Mouse (Mus musculus) spleen, adult 10 weeks (tissue): ENCODE results near the gene Fam107a. TPM values are rescaled to one million over a fixed set of nuclear protein-coding genes. Genes with fewer than 3 reads are reported as not detected.

Source experiments
- polyA plus RNA-seq: library from polyadenylated mRNA; stranded (reverse); fragments of 350-450 nt; fragmentation: Illumina TruSeq; extraction: RNeasy Lipid Tissue Mini Kit (QIAGEN cat#74804); gene quantifications from one replicate; pipeline ENCODE4 v1.2.3, GENCODE M21; 2015; ENCODE audit warnings: low replicate concordance; ENCODE audit not compliant: insufficient read depth

Gene Fam107a
- polyA plus RNA-seq = 4.1 TPM

DNA sequence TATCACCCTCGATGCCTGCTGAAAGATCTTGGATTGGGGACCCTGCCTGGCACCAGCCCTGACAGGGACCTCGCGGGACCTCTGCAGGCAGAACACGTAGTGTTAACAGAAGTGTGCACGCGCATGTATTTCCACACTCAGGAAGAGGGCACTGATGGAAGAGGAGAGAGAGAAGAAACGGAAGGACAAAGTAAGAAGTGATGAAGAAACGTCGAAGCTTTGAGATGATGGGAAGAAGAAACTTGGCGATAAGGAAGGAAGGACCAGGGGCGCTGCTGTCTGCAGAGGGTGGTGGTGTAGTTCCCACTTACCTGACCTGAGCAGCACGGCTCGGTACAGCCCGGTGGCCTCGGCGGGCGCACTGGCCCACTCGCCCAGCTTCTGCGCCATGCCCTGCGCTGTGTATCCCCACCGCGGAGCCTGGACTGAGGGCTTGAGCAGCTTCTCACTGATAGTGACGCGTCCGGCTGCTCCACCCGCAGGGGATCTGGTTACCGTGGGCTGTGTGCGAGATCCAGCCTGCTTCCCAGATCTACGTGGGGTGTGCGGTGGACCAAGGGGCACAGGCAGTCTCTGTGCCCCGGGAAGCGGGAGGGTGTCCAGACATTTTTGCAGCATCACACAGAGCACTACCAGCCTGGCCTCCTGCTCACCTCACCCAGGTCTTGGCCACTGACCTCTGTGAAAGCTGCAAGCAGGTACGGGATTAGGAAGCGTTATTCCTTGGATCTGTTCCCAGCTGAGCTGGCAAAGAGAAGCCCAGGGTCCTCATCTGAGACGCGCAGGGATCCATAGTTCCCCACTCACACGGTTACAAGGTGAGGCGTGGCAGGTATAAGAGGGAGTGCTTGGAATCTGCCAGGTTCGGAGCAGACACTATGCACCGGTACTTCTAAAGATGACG is at the start of gene Fam107a:
Fam107a (minus strand) TSS at position 830 of the 904 bp plus-strand sequence.

DNA sequence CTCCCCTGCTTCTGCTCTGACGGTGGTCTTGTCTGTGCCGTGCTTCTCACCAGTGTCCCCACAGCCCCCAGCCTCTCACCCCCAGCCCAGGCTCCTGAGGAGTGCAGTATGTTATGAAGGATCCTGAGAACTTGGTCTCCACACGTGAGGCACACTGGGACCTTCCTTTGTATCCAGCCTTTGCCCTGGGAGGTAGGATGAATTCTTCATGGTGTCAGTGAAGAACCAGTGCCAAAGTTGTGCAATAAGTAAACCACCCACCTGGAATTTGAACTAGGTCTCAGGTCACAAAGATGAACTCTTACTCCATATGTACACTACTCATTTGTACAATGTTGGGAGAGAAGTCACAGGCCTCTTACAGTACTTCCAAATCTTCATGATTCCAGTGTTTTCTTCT is 58.7 kb downstream of the Fam107a start, which contains the start of gene Acox2:
Acox2 (minus strand) TSS at position 188 of the 400 bp plus-strand sequence.

Other genes starting within 250 kb of the Fam107a start
- 34.9 TPM for gene Rpp14, start 237.7 kb downstream of the Fam107a start, polyA plus RNA-seq
- gene Pxk, start 219.8 kb downstream of the Fam107a start, polyA plus RNA-seq = 149 TPM
- gene Pdhb, start 145.0 kb downstream of the Fam107a start, polyA plus RNA-seq = 136 TPM
- 21.7 TPM for gene Kctd6, start 103.9 kb downstream of the Fam107a start, polyA plus RNA-seq
- gene Acox2, start 58.7 kb downstream of the Fam107a start, polyA plus RNA-seq = not detected
- not detected for gene Oit1, start 60.7 kb upstream of the Fam107a start, polyA plus RNA-seq